Mouse (Mus musculus) cerebellum, adult 2 months (tissue): Measurements from ENCODE around the gene Trim16. TPM values are rescaled to one million over a fixed set of nuclear protein-coding genes. Genes with fewer than 3 reads are reported as not detected.
A peak's percentile ranks its signal among the peaks of the same experiment; 100 is the strongest.

ENCODE experiments used
- DNase-seq, 2 experiments: peaks; one replicate each; pipeline ENCODE4 v3.0.0; 2021
- H3K27ac ChIP-seq: fragments of 200-500 bp; 2 replicates; pipeline ENCODE4 v1.5.1; 2012; ENCODE audit warnings: low read length, control low read depth, inconsistent platforms; ENCODE audit not compliant: insufficient read depth
- H3K27me3 ChIP-seq: fragments of 200-500 bp; 2 replicates; pipeline ENCODE4 v1.6.1; 2012; ENCODE audit warnings: inconsistent platforms, mild to moderate bottlenecking, low read length, moderate library complexity; ENCODE audit not compliant: control insufficient read depth, insufficient read depth
- H3K4me1 ChIP-seq: fragments of 200-500 bp; 2 replicates; pipeline ENCODE4 v1.6.1; 2011; ENCODE audit warnings: low read length; ENCODE audit not compliant: control insufficient read depth, insufficient read depth
- H3K4me3 ChIP-seq: fragments of 200-500 bp; replicated peaks from 2 replicates; pipeline ENCODE3; 2011; ENCODE audit warnings: mild to moderate bottlenecking, low read depth, low read length, control low read depth; ENCODE audit not compliant: insufficient read depth
- CTCF ChIP-seq: fragments of 200-500 bp; IDR thresholded peaks from 2 replicates; pipeline ENCODE4 v1.5.1; 2011; ENCODE audit warnings: low read depth, mild to moderate bottlenecking, control low read depth, low read length, moderate library complexity, borderline replicate concordance; ENCODE audit not compliant: insufficient read depth
- POLR2A ChIP-seq: fragments of 200-500 bp; IDR thresholded peaks from 2 replicates; pipeline ENCODE4 v1.6.1; 2011; ENCODE audit warnings: low read length, control low read depth, borderline replicate concordance; ENCODE audit not compliant: insufficient read depth
- WGBS: fragments of 180-500 bp; shearing (Covaris S2); methylation state at CpG from one replicate; pipeline ENCODE4 v1.1.7; 2018; 5-methylcytosine and 5-hydroxymethylcytosine counted together
- polyA plus RNA-seq: library from polyadenylated mRNA; depleted of rRNA; stranded (reverse); fragments of >200 nt; gene quantifications from 2 replicates; pipeline ENCODE4 v1.2.3, GENCODE M21; 2012

The Trim16 gene
- polyA plus RNA-seq, 1 experiment, result 4.2 TPM

DNA sequence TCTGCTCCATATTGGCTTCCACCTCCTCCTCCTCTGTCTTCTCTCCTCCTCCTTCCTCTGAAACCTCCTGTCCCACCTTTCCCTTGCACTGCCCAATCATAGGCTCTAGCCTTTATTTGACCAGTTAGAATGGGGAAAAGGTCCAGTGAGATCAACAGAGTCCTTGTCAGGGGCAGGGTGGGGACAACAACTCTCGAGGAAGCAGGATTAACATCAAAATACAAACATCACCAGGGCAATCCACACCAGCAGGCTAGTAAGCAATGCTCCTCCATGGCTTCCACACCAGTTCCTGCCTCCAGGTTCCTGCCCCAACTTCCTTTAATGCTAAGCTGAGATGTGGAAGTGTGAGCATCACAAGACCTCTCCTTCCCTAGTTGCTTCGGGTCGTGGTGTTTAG, 25.7 kb downstream of the Trim16 start:
- no peaks in the 10 kb centered on the region for H3K27me3 ChIP-seq
- no peaks in the 10 kb centered on the region for H3K4me1 ChIP-seq
- DNase-seq, result no peak
- no peak overlapping the region for H3K27ac ChIP-seq
- no peak for TF ChIP-seq POLR2A
- no peak for TF ChIP-seq CTCF
- 77% methylated on average over 3 of the region's 3 CpGs for WGBS
- H3K4me3 ChIP-seq, result no peak overlapping the region

- Histone ChIP-seq H3K4me3 (peak within 1 kb of the TSS; percentile 21), H3K27ac (no peak within 1 kb of the TSS), H3K27me3 (no peaks in the 10 kb centered on the region), H3K4me1 (no peaks in the 10 kb centered on the region)
- peak in 1 of 2 experiments; percentile 9 for DNase-seq
- TF ChIP-seq CTCF (no peak), POLR2A (no peak)
- WGBS, result 36% methylated on average over 12 of the region's 12 CpGs
Observed at GRCm38 (mm10) chr11:62846961-62847654, 27.1 kb downstream of the Trim16 start, which contains the start of gene Fbxw10. Gene Fbxw10, plus strand, starts transcription at chr11:62847069.

DNA sequence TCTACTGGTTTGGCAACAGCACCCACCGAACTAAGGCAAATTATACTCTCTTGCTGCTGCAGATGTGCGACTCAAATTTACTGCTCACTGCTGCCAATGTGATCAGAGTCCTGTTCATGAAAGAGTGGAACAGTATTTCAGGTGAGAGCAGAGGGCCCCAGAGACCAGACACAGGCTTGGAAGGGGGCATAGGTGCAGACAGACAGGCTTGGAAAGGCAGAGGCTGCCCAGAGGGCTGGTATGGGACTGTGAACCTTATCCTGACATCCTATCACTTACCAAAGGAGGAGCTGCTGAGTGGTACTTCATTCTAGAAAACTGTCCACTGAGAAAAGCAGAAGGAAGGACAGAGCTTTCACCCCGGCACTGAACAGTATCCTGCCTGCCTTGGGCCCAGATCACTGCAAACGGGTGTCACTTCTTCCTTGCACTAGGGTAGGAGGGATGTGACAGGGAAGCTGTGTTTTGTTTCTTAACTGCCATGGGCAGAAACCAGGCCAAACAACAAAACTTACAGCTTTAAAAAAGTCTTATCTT, 27.7 kb downstream of the Trim16 start:
- Histone ChIP-seq H3K4me3 (no peak overlapping the region), H3K27ac (no peak overlapping the region), H3K4me1 (no peaks in the 10 kb centered on the region), H3K27me3 (no peaks in the 10 kb centered on the region)
- WGBS, result 52% methylated on average over 4 of the region's 4 CpGs
- TF ChIP-seq POLR2A (no peak), CTCF (no peak)
- DNase-seq, result no peak

- no peak for TF ChIP-seq CTCF
- TF ChIP-seq POLR2A, result no peak
- Histone ChIP-seq H3K27ac (no peak overlapping the region), H3K27me3 (no peaks in the 10 kb centered on the region), H3K4me1 (no peaks in the 10 kb centered on the region), H3K4me3 (no peak overlapping the region)
- WGBS, result 41% methylated on average over 2 of the region's 2 CpGs
- no peak for DNase-seq
Observed at GRCm38 (mm10) chr11:62848301-62848700, 28.3 kb downstream of the Trim16 start.

- peak in 1 of 2 experiments; percentile 14 for DNase-seq
- 66% methylated on average over 1 of the region's 1 CpGs for WGBS
- TF ChIP-seq CTCF (peak; percentile 62; the same call in 1 of the 2 replicates), POLR2A (no peak)
- H3K27ac ChIP-seq, result no peak overlapping the region
- no peaks in the 10 kb centered on the region for H3K4me1 ChIP-seq
- H3K4me3 ChIP-seq, result no peak overlapping the region
- H3K27me3 ChIP-seq, result no peaks in the 10 kb centered on the region
Observed at GRCm38 (mm10) chr11:62851199-62851598, 31.2 kb downstream of the Trim16 start.

GRCm38 (mm10) chr11:62853334-62853733, 33.3 kb downstream of the Trim16 start:
- TF ChIP-seq CTCF (no peak), POLR2A (no peak)
- no peaks in the 10 kb centered on the region for H3K4me1 ChIP-seq
- H3K27me3 ChIP-seq, result no peaks in the 10 kb centered on the region
- H3K27ac ChIP-seq, result no peak overlapping the region
- DNase-seq, result no peak
- H3K4me3 ChIP-seq, result no peak overlapping the region
- WGBS, result 90% methylated on average over 6 of the region's 6 CpGs

GRCm38 (mm10) chr11:62865562-62865961, 45.5 kb downstream of the Trim16 start:
- TF ChIP-seq POLR2A (no peak), CTCF (no peak)
- DNase-seq, result no peak
- 70% methylated on average over 4 of the region's 4 CpGs for WGBS
- no peaks in the 10 kb centered on the region for H3K27me3 ChIP-seq
- no peak overlapping the region for H3K4me3 ChIP-seq
- H3K27ac ChIP-seq, result no peak overlapping the region
- H3K4me1 ChIP-seq, result no peaks in the 10 kb centered on the region

- no peak for TF ChIP-seq POLR2A
- no peak for TF ChIP-seq CTCF
- no peaks in the 10 kb centered on the region for H3K27me3 ChIP-seq
- no peak overlapping the region for H3K4me3 ChIP-seq
- no peak for DNase-seq
- 83% methylated on average over 7 of the region's 7 CpGs for WGBS
- H3K4me1 ChIP-seq, result no peaks in the 10 kb centered on the region
- no peak overlapping the region for H3K27ac ChIP-seq
Observed at GRCm38 (mm10) chr11:62866685-62867084, 46.7 kb downstream of the Trim16 start.
